Mouse (Mus musculus): ENCODE results near the gene Prss57. TPM values are rescaled to one million over a fixed set of nuclear protein-coding genes. Genes with fewer than 3 reads are reported as not detected.
"Not testable (repeated sequence)": the region's sequence is repeated elsewhere in the genome, so short reads cannot be mapped to it uniquely, and the experiment has no call there.

Prss57 gene
- polyA plus RNA-seq, 1 experiment, result not detected

GRCm38 (mm10) chr10:79765228-79765745 lies 25.5 kb downstream of the Prss57 start:
- H3K4me1 ChIP-seq (ENCODE audit: control insufficient read depth, insufficient read depth, insufficient read length, low read length), result peaks cover 9% of the 10 kb centered on the region
- H3K4me3 ChIP-seq (ENCODE audit: insufficient read depth, low read depth, low read length), result peak overlapping the region; percentile 87
- H3K27ac ChIP-seq (replicated peaks; ENCODE audit: low read depth, low read length), result no peak overlapping the region

GRCm38 (mm10) chr10:79764234-79764633 lies 26.5 kb downstream of the Prss57 start:
- Histone ChIP-seq H3K4me1 (ENCODE audit: control insufficient read depth, insufficient read depth, insufficient read length, low read length) (peaks cover 9% of the 10 kb centered on the region), H3K27ac (replicated peaks; ENCODE audit: low read depth, low read length) (no peak overlapping the region), H3K4me3 (ENCODE audit: insufficient read depth, low read depth, low read length) (no peak overlapping the region)

GRCm38 (mm10) chr10:79762875-79763274 lies 27.9 kb downstream of the Prss57 start:
- no peak overlapping the region for H3K4me3 ChIP-seq (ENCODE audit: insufficient read depth, low read depth, low read length)
- H3K27ac ChIP-seq (replicated peaks; ENCODE audit: low read depth, low read length), result no peak overlapping the region
- peaks cover 9% of the 10 kb centered on the region for H3K4me1 ChIP-seq (ENCODE audit: control insufficient read depth, insufficient read depth, insufficient read length, low read length)

GRCm38 (mm10) chr10:79760603-79761143 lies 30.1 kb downstream of the Prss57 start:
- Histone ChIP-seq H3K4me1 (ENCODE audit: control insufficient read depth, insufficient read depth, insufficient read length, low read length) (peaks cover 8% of the 10 kb centered on the region), H3K27ac (replicated peaks; ENCODE audit: low read depth, low read length) (no peak overlapping the region), H3K4me3 (ENCODE audit: insufficient read depth, low read depth, low read length) (no peak overlapping the region)

GRCm38 (mm10) chr10:79759675-79760074 lies 31.1 kb downstream of the Prss57 start:
- H3K27ac ChIP-seq (replicated peaks; ENCODE audit: low read depth, low read length); H3K4me1 ChIP-seq (ENCODE audit: control insufficient read depth, insufficient read depth, insufficient read length, low read length); H3K4me3 ChIP-seq (ENCODE audit: insufficient read depth, low read depth, low read length): not testable (repeated sequence)

- H3K4me1 ChIP-seq (ENCODE audit: control insufficient read depth, insufficient read depth, insufficient read length, low read length), result no peaks in the 10 kb centered on the region
- no peak overlapping the region for H3K27ac ChIP-seq (replicated peaks; ENCODE audit: low read depth, low read length)
- no peak overlapping the region for H3K4me3 ChIP-seq (ENCODE audit: insufficient read depth, low read depth, low read length)
These were observed 34.1 kb downstream of the Prss57 start for GRCm38 (mm10) chr10:79756660-79757059.

GRCm38 (mm10) chr10:79755854-79756253 lies 34.9 kb downstream of the Prss57 start:
- Histone ChIP-seq H3K4me1 (ENCODE audit: control insufficient read depth, insufficient read depth, insufficient read length, low read length) (no peaks in the 10 kb centered on the region), H3K27ac (replicated peaks; ENCODE audit: low read depth, low read length) (no peak overlapping the region), H3K4me3 (ENCODE audit: insufficient read depth, low read depth, low read length) (no peak overlapping the region)

- Histone ChIP-seq H3K4me3 (ENCODE audit: insufficient read depth, low read depth, low read length) (peak within 1 kb of the TSS; percentile 28; the same call in 1 of the 2 replicates), H3K4me1 (ENCODE audit: control insufficient read depth, insufficient read depth, insufficient read length, low read length) (no peaks in the 10 kb centered on the region), H3K27ac (replicated peaks; ENCODE audit: low read depth, low read length) (no peak within 1 kb of the TSS)
These were observed 35.8 kb downstream of the Prss57 start, which contains the start of gene Fgf22 for GRCm38 (mm10) chr10:79754856-79755516. Fgf22 (plus strand) TSS chr10:79755076.

GRCm38 (mm10) chr10:79748496-79748895 lies 42.3 kb downstream of the Prss57 start:
- H3K4me3 ChIP-seq (ENCODE audit: insufficient read depth, low read depth, low read length), result no peak overlapping the region
- H3K27ac ChIP-seq (replicated peaks; ENCODE audit: low read depth, low read length), result no peak overlapping the region
- H3K4me1 ChIP-seq (ENCODE audit: control insufficient read depth, insufficient read depth, insufficient read length, low read length), result no peaks in the 10 kb centered on the region

- no peak overlapping the region for H3K27ac ChIP-seq (replicated peaks; ENCODE audit: low read depth, low read length)
- no peak overlapping the region for H3K4me3 ChIP-seq (ENCODE audit: insufficient read depth, low read depth, low read length)
- H3K4me1 ChIP-seq (ENCODE audit: control insufficient read depth, insufficient read depth, insufficient read length, low read length), result no peaks in the 10 kb centered on the region
These were observed 44.0 kb downstream of the Prss57 start for GRCm38 (mm10) chr10:79746774-79747151.

- Histone ChIP-seq H3K27ac (replicated peaks; ENCODE audit: low read depth, low read length) (peak within 1 kb of the TSS; percentile 81), H3K4me1 (ENCODE audit: control insufficient read depth, insufficient read depth, insufficient read length, low read length) (no peaks in the 10 kb centered on the region)
These were observed 44.6 kb downstream of the Prss57 start, which contains the start of gene Polrmt for GRCm38 (mm10) chr10:79745898-79746773. Polrmt (minus strand) TSS chr10:79746581.

GRCm38 (mm10) chr10:79745411-79745810 lies 45.4 kb downstream of the Prss57 start:
- H3K27ac ChIP-seq (replicated peaks; ENCODE audit: low read depth, low read length), result no peak overlapping the region
- no peaks in the 10 kb centered on the region for H3K4me1 ChIP-seq (ENCODE audit: control insufficient read depth, insufficient read depth, insufficient read length, low read length)
- peak overlapping the region; percentile 90 for H3K4me3 ChIP-seq (ENCODE audit: insufficient read depth, low read depth, low read length)

More at GRCm38 (mm10) chr10:79745898-79746773, 44.6 kb downstream of the Prss57 start, which contains the start of gene Polrmt:
- H3K4me3 ChIP-seq (ENCODE audit: insufficient read depth, low read depth, low read length), result peak within 1 kb of the TSS; percentile 90

GRCm38 (mm10) chr10:79743650-79744365 lies 47.0 kb downstream of the Prss57 start:
- Histone ChIP-seq H3K4me1 (ENCODE audit: control insufficient read depth, insufficient read depth, insufficient read length, low read length) (no peaks in the 10 kb centered on the region), H3K27ac (replicated peaks; ENCODE audit: low read depth, low read length) (no peak overlapping the region)

GRCm38 (mm10) chr10:79743161-79743560 lies 47.6 kb downstream of the Prss57 start:
- Histone ChIP-seq H3K4me1 (ENCODE audit: control insufficient read depth, insufficient read depth, insufficient read length, low read length) (no peaks in the 10 kb centered on the region), H3K27ac (replicated peaks; ENCODE audit: low read depth, low read length) (no peak overlapping the region), H3K4me3 (ENCODE audit: insufficient read depth, low read depth, low read length) (no peak overlapping the region)

More at GRCm38 (mm10) chr10:79743650-79744365, 47.0 kb downstream of the Prss57 start:
- no peak overlapping the region for H3K4me3 ChIP-seq (ENCODE audit: insufficient read depth, low read depth, low read length)
